Mouse (Mus musculus): Measurements from ENCODE around the gene Fen1. TPM values are rescaled to one million over a fixed set of nuclear protein-coding genes. Genes with fewer than 3 reads are reported as not detected.

Fen1 gene
- total RNA-seq, 2 experiments from 2014 or later: 15.3 to 16.0 TPM

Small RNA genes lying within 50 kb of the gene (microRNA-seq; reads per million reads assigned to microRNA genes)
- not detected for gene Mir6993

Other genes starting within 250 kb of the Fen1 start
- gene Fth1, start 223.6 kb downstream of the Fen1 start, total RNA-seq (2021): 1,000 to 10,000 TPM; 1,831 to 1,888 TPM
- 1 to 10 TPM; 1.2 to 1.5 TPM for gene Best1, start 202.5 kb downstream of the Fen1 start, total RNA-seq (2021)
- gene Rab3il1, start 202.5 kb downstream of the Fen1 start, total RNA-seq (2021): 10 to 100 TPM; 24.2 to 26.1 TPM
- gene Fads3, start 162.6 kb downstream of the Fen1 start, total RNA-seq (2021): 10 to 100 TPM; 16.8 to 28.4 TPM
- 10 to 100 TPM; 26.2 to 27.3 TPM for gene Fads2, start 102.4 kb downstream of the Fen1 start, total RNA-seq (2021)
- 10 to 100 TPM; 49.8 to 51.3 TPM for gene Fads1, start 21.3 kb downstream of the Fen1 start, total RNA-seq (2021)
- gene Tmem258, start 155 bp downstream of the Fen1 start, total RNA-seq (2021): 100 to 1,000 TPM; 122 to 143 TPM
- gene Myrf, start 36.6 kb upstream of the Fen1 start, total RNA-seq (2021): under 1 TPM; 0.26 to 0.39 TPM
- 10 to 100 TPM in 1 of 2 experiments, 1 to 10 TPM in 1; 9.3 to 10.4 TPM for gene Dagla, start 100.7 kb upstream of the Fen1 start, total RNA-seq (2021)
- 1 to 10 TPM; 6.2 to 6.9 TPM for gene Syt7, start 184.9 kb upstream of the Fen1 start, total RNA-seq (2021)